Mouse (Mus musculus) myocyte (in vitro differentiated cells): Measurements from ENCODE around the gene Samd4. TPM values are rescaled to one million over a fixed set of nuclear protein-coding genes. Genes with fewer than 3 reads are reported as not detected.

ENCODE experiments used
- H3K27me3 ChIP-seq: one replicate; pipeline ENCODE4 v1.6.1; 2011; ENCODE audit not compliant: control insufficient read depth, insufficient read depth, insufficient read length
- H3K36me3 ChIP-seq: one replicate; pipeline ENCODE4 v1.6.1; 2011; ENCODE audit not compliant: control insufficient read depth, insufficient read depth
- H3K4me2 ChIP-seq: one replicate; pipeline ENCODE4 v1.6.1; 2011; ENCODE audit warnings: low read depth, control low read depth
- H3K4me3 ChIP-seq: one replicate; pipeline ENCODE4 v1.5.1; 2011; ENCODE audit warnings: mild to moderate bottlenecking, control low read depth, moderate library complexity
- H3K79me2 ChIP-seq: one replicate; pipeline ENCODE4 v1.6.1; 2011; ENCODE audit not compliant: control insufficient read depth, insufficient read depth
- H3ac ChIP-seq: one replicate; pipeline ENCODE4 v1.6.1; 2011; ENCODE audit not compliant: control insufficient read depth, insufficient read length
- CEBPB ChIP-seq: IDR thresholded peaks from 2 replicates; pipeline ENCODE4 v1.6.1; 2011; ENCODE audit warnings: mild to moderate bottlenecking, moderate library complexity; ENCODE audit not compliant: poor library complexity, insufficient read depth, severe bottlenecking
- E2F4 ChIP-seq: IDR thresholded peaks from one replicate; pipeline ENCODE4 v1.6.1; 2011; ENCODE audit warnings: mild to moderate bottlenecking, control low read depth, moderate library complexity; ENCODE audit not compliant: insufficient read depth
- MAX ChIP-seq: IDR thresholded peaks from one replicate; pipeline ENCODE4 v1.6.1; 2011; ENCODE audit warnings: low read depth, mild to moderate bottlenecking, control low read depth
- MYOD1 ChIP-seq, 3 experiments: IDR thresholded peaks; one replicate each; pipeline ENCODE4 v1.6.1; 2011; ENCODE audit warnings: control low read depth in 2 of 3, low read depth in 2 of 3, mild to moderate bottlenecking in 2 of 3, moderate library complexity in 1 of 3; ENCODE audit not compliant: insufficient read length in 2 of 3, control insufficient read depth in 1 of 3
- MYOG ChIP-seq, 3 experiments: IDR thresholded peaks; one replicate each; pipeline ENCODE4 v1.6.1; 2011; ENCODE audit warnings: control low read depth in 2 of 3, low read depth in 2 of 3, mild to moderate bottlenecking in 2 of 3; ENCODE audit not compliant: insufficient read length in 2 of 3, control insufficient read depth in 1 of 3, insufficient read depth in 1 of 3
- POLR2A ChIP-seq: IDR thresholded peaks from one replicate; pipeline ENCODE4 v1.6.1; 2011; ENCODE audit warnings: low read depth, mild to moderate bottlenecking, control low read depth, moderate library complexity; ENCODE audit not compliant: insufficient read length
- POLR2AphosphoS2 ChIP-seq: IDR thresholded peaks from one replicate; pipeline ENCODE4 v1.6.1; 2011; ENCODE audit warnings: low read depth, control low read depth; ENCODE audit not compliant: insufficient read length
- REST ChIP-seq: IDR thresholded peaks from one replicate; pipeline ENCODE4 v1.6.1; 2011; ENCODE audit warnings: mild to moderate bottlenecking, control low read depth, moderate library complexity; ENCODE audit not compliant: insufficient read depth, insufficient read length
- SRF ChIP-seq: IDR thresholded peaks from one replicate; pipeline ENCODE4 v1.6.1; 2011; ENCODE audit warnings: low read depth; ENCODE audit not compliant: control insufficient read depth, insufficient read length
- TCF12 ChIP-seq: IDR thresholded peaks from one replicate; pipeline ENCODE4 v1.6.1; 2011; ENCODE audit warnings: mild to moderate bottlenecking, control low read depth; ENCODE audit not compliant: poor library complexity, insufficient read depth, severe bottlenecking
- TCF3 ChIP-seq: IDR thresholded peaks from one replicate; pipeline ENCODE4 v1.6.1; 2011; ENCODE audit warnings: low read depth, control low read depth; ENCODE audit not compliant: insufficient read length
- USF1 ChIP-seq: IDR thresholded peaks from one replicate; pipeline ENCODE4 v1.6.1; 2011; ENCODE audit warnings: low read depth, mild to moderate bottlenecking, control low read depth, moderate library complexity
- polyA plus RNA-seq: library from polyadenylated mRNA; unstranded; fragments of >200 nt; fragmentation: generic; extraction: Trizol; gene quantifications from one replicate; pipeline ENCODE4 v1.2.1, GENCODE M21; 2012; ENCODE audit warnings: missing spikeins

The Samd4 gene
- polyA plus RNA-seq, 1 experiment: 15.7 TPM

GRCm38 (mm10) chr14:47133948-47134347, 251.3 kb downstream of the Samd4 start:
- Histone ChIP-seq H3ac (no peak overlapping the region), H3K36me3 (no peaks in the 10 kb centered on the region), H3K27me3 (no peaks in the 10 kb centered on the region), H3K4me2 (peak overlapping the region; percentile 62), H3K79me2 (no peaks in the 10 kb centered on the region), H3K4me3 (no peak overlapping the region)
- TF ChIP-seq MYOG (IDR thresholded peaks at IDR 0.05; ENCODE audit: control insufficient read depth in 1 of 3, insufficient read depth in 1 of 3, insufficient read length in 2 of 3, low read depth in 2 of 3): no peak

- H3K4me3 ChIP-seq: no peak overlapping the region
- no peak overlapping the region for H3ac ChIP-seq
These were observed 254.0 kb downstream of the Samd4 start for GRCm38 (mm10) chr14:47136637-47137036.

GRCm38 (mm10) chr14:47138853-47139252, 256.2 kb downstream of the Samd4 start:
- Histone ChIP-seq H3K79me2 (no peaks in the 10 kb centered on the region), H3K4me2 (no peak overlapping the region), H3ac (no peak overlapping the region), H3K4me3 (no peak overlapping the region), H3K27me3 (no peaks in the 10 kb centered on the region), H3K36me3 (no peaks in the 10 kb centered on the region)
- TF ChIP-seq TCF3 (no peak), MAX (no peak), CEBPB (no peak), TCF12 (no peak), POLR2AphosphoS2 (no peak), MYOG (IDR thresholded peaks at IDR 0.05; ENCODE audit: control insufficient read depth in 1 of 3, insufficient read depth in 1 of 3, insufficient read length in 2 of 3, low read depth in 2 of 3) (no peak), POLR2A (no peak), MYOD1 (IDR thresholded peaks at IDR 0.05; ENCODE audit: control insufficient read depth in 1 of 3, insufficient read length in 2 of 3, low read depth in 2 of 3) (no peak), E2F4 (no peak), USF1 (no peak), REST (no peak), SRF (no peak)

More at GRCm38 (mm10) chr14:47136637-47137036, 254.0 kb downstream of the Samd4 start:
- TF ChIP-seq TCF12: no peak
- TF ChIP-seq MAX: no peak
- no peaks in the 10 kb centered on the region for H3K79me2 ChIP-seq
- H3K27me3 ChIP-seq: no peaks in the 10 kb centered on the region
- no peaks in the 10 kb centered on the region for H3K36me3 ChIP-seq
- no peak overlapping the region for H3K4me2 ChIP-seq

- Histone ChIP-seq H3K4me3 (no peak overlapping the region), H3K27me3 (no peaks in the 10 kb centered on the region), H3K79me2 (no peaks in the 10 kb centered on the region), H3ac (no peak overlapping the region), H3K4me2 (no peak overlapping the region), H3K36me3 (no peaks in the 10 kb centered on the region)
- TF ChIP-seq MYOD1 (IDR thresholded peaks at IDR 0.05; ENCODE audit: control insufficient read depth in 1 of 3, insufficient read length in 2 of 3, low read depth in 2 of 3) (no peak), USF1 (no peak), TCF12 (no peak), SRF (no peak), MAX (no peak), TCF3 (no peak), POLR2A (no peak), CEBPB (no peak), MYOG (IDR thresholded peaks at IDR 0.05; ENCODE audit: control insufficient read depth in 1 of 3, insufficient read depth in 1 of 3, insufficient read length in 2 of 3, low read depth in 2 of 3) (no peak), POLR2AphosphoS2 (no peak), E2F4 (no peak), REST (no peak)
These were observed 261.7 kb downstream of the Samd4 start for GRCm38 (mm10) chr14:47144326-47144725.

GRCm38 (mm10) chr14:47151306-47151705, 268.7 kb downstream of the Samd4 start:
- H3ac ChIP-seq: no peak overlapping the region
- TF ChIP-seq MYOG (IDR thresholded peaks at IDR 0.05; ENCODE audit: control insufficient read depth in 1 of 3, insufficient read depth in 1 of 3, insufficient read length in 2 of 3, low read depth in 2 of 3) (no peak), USF1 (no peak), E2F4 (no peak), SRF (no peak), MAX (no peak), TCF3 (no peak), CEBPB (no peak)
- no peak overlapping the region for H3K4me3 ChIP-seq
- H3K27me3 ChIP-seq: no peaks in the 10 kb centered on the region
- no peak overlapping the region for H3K4me2 ChIP-seq
- no peaks in the 10 kb centered on the region for H3K79me2 ChIP-seq
- no peaks in the 10 kb centered on the region for H3K36me3 ChIP-seq
